Mouse (Mus musculus): Measurements from ENCODE around the gene Hrct1. TPM values are rescaled to one million over a fixed set of nuclear protein-coding genes. Genes with fewer than 3 reads are reported as not detected.

The Hrct1 gene
- polyA plus RNA-seq, 1 experiment from 2014 or later = not detected

GRCm38 (mm10) chr4:43709869-43710268 is 17.1 kb upstream of the Hrct1 start, which contains the start of gene Olfr71:
Gene Olfr71 (minus strand): TSS chr4:43710255.
- no peak for DNase-seq (ENCODE audit: low spot score)
- 82% methylated on average over 6 of the region's 6 CpGs for WGBS
- H3K4me3 ChIP-seq = no peak within 1 kb of the TSS
- H3K9me3 ChIP-seq (replicated peaks) = no peaks in the 10 kb centered on the region
- no peaks in the 10 kb centered on the region for H3K27me3 ChIP-seq (ENCODE audit: low read depth, poor library complexity, severe bottlenecking)
- H3K36me3 ChIP-seq = no peaks in the 10 kb centered on the region
- H3K4me1 ChIP-seq = peaks cover 6% of the 10 kb centered on the region
- no peak within 1 kb of the TSS for H3K27ac ChIP-seq (replicated peaks)

GRCm38 (mm10) chr4:43711821-43712220 is 15.2 kb upstream of the Hrct1 start:
- WGBS = 3% methylated on average over 2 of the region's 2 CpGs
- DNase-seq (ENCODE audit: low spot score) = peak; percentile 78
- H3K27ac ChIP-seq (replicated peaks) = no peak overlapping the region
- no peak overlapping the region for H3K4me3 ChIP-seq
- H3K27me3 ChIP-seq (ENCODE audit: low read depth, poor library complexity, severe bottlenecking) = no peaks in the 10 kb centered on the region
- peaks cover 6% of the 10 kb centered on the region for H3K4me1 ChIP-seq
- no peaks in the 10 kb centered on the region for H3K9me3 ChIP-seq (replicated peaks)
- H3K36me3 ChIP-seq = no peaks in the 10 kb centered on the region

DNA sequence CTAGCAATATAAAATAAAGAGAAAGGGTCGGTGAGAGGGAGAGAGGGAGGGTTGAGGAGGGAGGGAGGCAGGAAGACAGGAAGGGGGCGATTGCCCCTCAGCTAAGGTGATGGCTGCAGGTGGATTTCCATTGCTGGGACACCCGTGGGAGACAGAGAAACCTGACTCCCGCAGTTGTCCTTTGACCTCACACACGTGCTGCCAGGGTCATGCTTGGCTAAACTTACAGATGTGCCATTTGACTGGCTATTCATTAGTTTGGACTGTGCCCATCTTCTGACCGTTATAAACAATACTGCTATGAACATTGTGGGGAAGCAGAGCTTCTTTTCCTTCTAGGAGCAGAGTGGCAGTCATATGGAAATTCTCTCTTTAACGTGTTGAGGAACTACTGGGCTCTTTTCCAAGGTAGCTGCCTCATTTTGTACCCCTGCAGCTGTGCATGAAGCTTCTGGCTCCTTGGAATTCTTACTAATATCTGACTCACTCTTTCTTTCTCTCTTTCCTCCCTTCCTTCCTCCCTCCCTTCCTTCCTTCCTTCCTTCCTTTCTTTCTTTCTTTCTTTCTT is 13.3 kb upstream of the Hrct1 start:
- no peaks in the 10 kb centered on the region for H3K9me3 ChIP-seq (replicated peaks)
- no peaks in the 10 kb centered on the region for H3K36me3 ChIP-seq
- no peak overlapping the region for H3K4me3 ChIP-seq
- WGBS = 53% methylated on average over 7 of the region's 7 CpGs
- no peaks in the 10 kb centered on the region for H3K27me3 ChIP-seq (ENCODE audit: low read depth, poor library complexity, severe bottlenecking)
- H3K27ac ChIP-seq (replicated peaks) = no peak overlapping the region
- H3K4me1 ChIP-seq = no peaks in the 10 kb centered on the region
- DNase-seq (ENCODE audit: low spot score) = no peak

DNA sequence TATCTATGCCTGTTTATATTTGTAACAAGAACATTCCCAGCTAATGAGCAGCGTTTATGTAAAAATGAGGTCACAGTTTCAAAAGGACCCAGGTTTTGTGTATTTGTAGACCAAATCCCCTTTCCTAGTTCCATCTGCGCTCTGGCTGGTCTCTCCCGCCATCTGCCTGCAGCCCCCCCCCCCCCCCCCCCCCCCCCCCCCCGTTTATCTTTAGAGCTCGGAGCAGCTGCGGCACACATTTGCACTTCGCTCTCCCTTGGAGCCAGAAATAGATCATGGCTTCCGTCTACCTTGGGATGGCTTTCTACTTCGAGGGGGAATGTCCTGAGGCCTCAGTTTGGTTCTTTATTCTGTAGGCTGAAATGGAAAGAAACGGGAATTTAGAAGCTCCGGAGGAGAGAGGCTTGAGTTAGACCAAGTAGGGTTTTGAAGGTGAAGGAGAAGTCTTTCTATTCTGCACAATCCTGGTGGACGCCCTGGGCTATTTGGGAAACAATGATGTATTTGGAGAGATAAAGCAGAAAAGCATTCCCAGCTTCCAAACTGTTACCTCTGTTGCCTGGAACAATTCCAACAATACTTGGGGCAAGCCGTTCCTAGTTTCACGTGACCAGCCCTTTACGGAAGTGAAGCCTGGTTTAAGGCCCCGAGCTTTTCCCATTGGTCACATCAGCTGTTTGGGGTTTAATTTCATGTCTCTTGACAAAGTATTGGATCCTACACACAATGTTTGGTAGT is 6.3 kb upstream of the Hrct1 start:
- Histone ChIP-seq H3K4me3 (no peak overlapping the region), H3K9me3 (replicated peaks) (no peaks in the 10 kb centered on the region), H3K4me1 (no peaks in the 10 kb centered on the region), H3K27me3 (ENCODE audit: low read depth, poor library complexity, severe bottlenecking) (no peaks in the 10 kb centered on the region), H3K27ac (replicated peaks) (no peak overlapping the region), H3K36me3 (no peaks in the 10 kb centered on the region)
- WGBS = 75% methylated on average over 14 of the region's 16 CpGs
- DNase-seq (ENCODE audit: low spot score) = no peak

DNA sequence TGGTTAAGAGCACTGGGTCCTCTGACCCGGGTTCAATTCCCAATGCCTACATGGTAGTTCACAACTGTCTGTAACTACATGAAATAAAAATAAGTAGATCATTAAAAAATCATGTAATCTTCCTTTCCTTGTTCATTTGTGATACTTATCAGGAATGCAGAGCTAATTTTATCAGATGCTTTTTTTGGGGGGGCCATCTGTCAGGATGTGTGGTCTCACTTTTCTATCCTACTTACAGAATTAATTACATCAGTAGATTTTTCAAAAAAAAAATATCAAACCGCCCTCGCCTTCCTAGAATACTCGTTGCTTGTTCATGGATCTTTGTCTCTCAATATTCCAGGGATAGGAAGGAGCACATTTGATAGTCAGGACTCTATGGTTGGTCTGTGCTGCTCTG is 4.8 kb upstream of the Hrct1 start:
- Histone ChIP-seq H3K27me3 (ENCODE audit: low read depth, poor library complexity, severe bottlenecking) (no peaks in the 10 kb centered on the region), H3K9me3 (replicated peaks) (no peaks in the 10 kb centered on the region), H3K27ac (replicated peaks) (no peak overlapping the region), H3K4me3 (no peak overlapping the region), H3K4me1 (no peaks in the 10 kb centered on the region), H3K36me3 (no peaks in the 10 kb centered on the region)
- 90% methylated on average over 4 of the region's 4 CpGs for WGBS
- DNase-seq (ENCODE audit: low spot score) = no peak

GRCm38 (mm10) chr4:43724764-43725163 is 2.2 kb upstream of the Hrct1 start:
- 32% methylated on average over 1 of the region's 1 CpGs for WGBS
- Histone ChIP-seq H3K27me3 (ENCODE audit: low read depth, poor library complexity, severe bottlenecking) (no peaks in the 10 kb centered on the region), H3K36me3 (no peaks in the 10 kb centered on the region), H3K9me3 (replicated peaks) (no peaks in the 10 kb centered on the region), H3K4me3 (no peak overlapping the region), H3K27ac (replicated peaks) (no peak overlapping the region), H3K4me1 (no peaks in the 10 kb centered on the region)
- DNase-seq (ENCODE audit: low spot score) = no peak

DNA sequence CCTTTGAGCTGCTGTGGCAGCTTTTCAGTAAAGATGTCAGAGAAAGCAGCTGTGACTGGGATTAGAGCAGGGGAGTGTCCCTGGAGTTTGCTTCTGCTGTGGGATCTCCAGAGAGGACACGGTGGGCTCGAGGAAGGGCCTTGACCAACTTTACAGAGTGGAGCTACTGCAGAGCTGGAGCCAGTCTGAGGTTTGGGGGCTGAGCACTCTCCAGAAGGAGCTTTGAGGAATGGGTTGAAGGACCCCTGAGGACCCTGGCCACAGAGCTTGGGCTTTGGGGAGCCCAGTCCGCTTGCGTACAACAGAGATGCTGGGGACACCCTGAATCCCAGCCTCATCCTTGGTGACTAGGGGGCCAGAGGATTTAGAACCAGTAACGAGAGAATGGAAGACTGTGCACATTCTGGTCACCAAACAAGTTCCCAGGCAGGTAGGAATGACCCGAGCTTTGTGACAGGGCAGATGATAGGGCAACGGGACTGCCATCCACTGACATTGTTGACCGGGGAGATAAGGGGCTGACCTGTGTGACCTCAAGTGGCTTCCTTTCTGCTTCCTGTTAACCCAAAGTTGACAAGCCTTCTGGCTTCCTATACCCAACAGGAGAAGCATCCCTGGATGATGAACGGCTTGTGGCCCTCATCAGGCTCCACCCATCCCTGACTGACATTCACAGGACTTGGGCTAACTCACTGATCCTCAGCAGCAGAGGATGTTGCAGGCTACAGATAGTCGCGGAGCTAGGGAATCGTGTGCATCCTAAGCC is 577 bp upstream of the Hrct1 start:
- Histone ChIP-seq H3K27me3 (ENCODE audit: low read depth, poor library complexity, severe bottlenecking) (no peaks in the 10 kb centered on the region), H3K27ac (replicated peaks) (no peak overlapping the region), H3K9me3 (replicated peaks) (no peaks in the 10 kb centered on the region), H3K36me3 (no peaks in the 10 kb centered on the region), H3K4me1 (0 out of 2 replicates have a peak, but pooled peaks cover 3% of the 10 kb centered on the region), H3K4me3 (no peak overlapping the region)
- DNase-seq (ENCODE audit: low spot score) = no peak
- WGBS = 75% methylated on average over 12 of the region's 12 CpGs

- no peaks in the 10 kb centered on the region for H3K27me3 ChIP-seq (ENCODE audit: low read depth, poor library complexity, severe bottlenecking)
- no peak overlapping the region for H3K27ac ChIP-seq (replicated peaks)
- WGBS = 75% methylated on average over 7 of the region's 7 CpGs
These were observed 959 bp downstream of the Hrct1 start for GRCm38 (mm10) chr4:43727718-43728575.

DNA sequence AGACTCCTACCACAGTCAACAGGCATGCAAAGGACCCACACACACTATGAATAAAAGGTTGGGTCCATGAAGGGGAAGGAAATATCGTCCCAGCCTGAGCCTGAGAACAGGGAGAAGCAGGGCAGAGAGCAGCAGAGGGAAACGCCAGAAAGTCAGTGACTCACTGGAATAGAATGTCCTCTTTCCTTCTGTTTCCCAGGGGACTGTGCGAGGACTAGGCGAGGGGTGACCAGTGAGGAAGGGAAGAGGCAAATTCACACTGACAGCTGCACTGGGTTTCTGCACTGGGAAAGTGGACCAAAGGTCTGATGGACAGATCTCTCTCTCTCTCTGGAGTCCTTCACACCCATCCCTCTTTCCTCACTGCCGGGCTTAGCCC is 1.6 kb downstream of the Hrct1 start:
- DNase-seq (ENCODE audit: low spot score) = no peak
- Histone ChIP-seq H3K27ac (replicated peaks) (no peak overlapping the region), H3K36me3 (no peaks in the 10 kb centered on the region), H3K4me1 (0 out of 2 replicates have a peak, but pooled peaks cover 3% of the 10 kb centered on the region), H3K4me3 (no peak overlapping the region), H3K9me3 (replicated peaks) (no peaks in the 10 kb centered on the region), H3K27me3 (ENCODE audit: low read depth, poor library complexity, severe bottlenecking) (no peaks in the 10 kb centered on the region)
- 75% methylated on average over 5 of the region's 5 CpGs for WGBS

More at GRCm38 (mm10) chr4:43727718-43728575, 959 bp downstream of the Hrct1 start:
- Histone ChIP-seq H3K4me1 (0 out of 2 replicates have a peak, but pooled peaks cover 3% of the 10 kb centered on the region), H3K36me3 (no peaks in the 10 kb centered on the region), H3K9me3 (replicated peaks) (no peaks in the 10 kb centered on the region), H3K4me3 (no peak overlapping the region)
- DNase-seq (ENCODE audit: low spot score) = no peak

DNA sequence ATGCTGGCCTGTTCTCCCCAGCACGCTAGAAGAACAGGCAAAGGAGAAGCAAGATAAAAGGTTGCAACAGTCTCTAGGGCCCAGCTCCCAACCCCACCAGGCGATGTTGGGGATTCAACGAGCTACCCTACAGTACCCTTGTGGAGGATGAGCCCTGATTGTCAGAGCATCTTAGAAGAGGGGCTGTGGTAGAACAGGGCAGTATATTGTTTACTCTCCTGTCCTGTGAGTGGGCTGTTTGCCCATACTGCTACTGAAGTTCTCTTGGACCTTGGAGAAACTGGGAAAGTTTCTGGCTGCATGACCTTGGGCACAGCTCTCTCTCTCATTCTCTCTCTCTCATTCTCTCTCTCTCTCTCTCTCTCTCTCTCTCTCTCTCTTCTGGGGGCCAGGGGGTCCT is 2.1 kb downstream of the Hrct1 start:
- H3K9me3 ChIP-seq (replicated peaks) = no peaks in the 10 kb centered on the region
- DNase-seq (ENCODE audit: low spot score) = no peak
- H3K4me1 ChIP-seq = 0 out of 2 replicates have a peak, but pooled peaks cover 3% of the 10 kb centered on the region
- no peaks in the 10 kb centered on the region for H3K36me3 ChIP-seq
- no peak overlapping the region for H3K27ac ChIP-seq (replicated peaks)
- no peak overlapping the region for H3K4me3 ChIP-seq
- H3K27me3 ChIP-seq (ENCODE audit: low read depth, poor library complexity, severe bottlenecking) = no peaks in the 10 kb centered on the region
- 74% methylated on average over 3 of the region's 3 CpGs for WGBS

GRCm38 (mm10) chr4:43729794-43730550 is 3.0 kb downstream of the Hrct1 start, which contains the start of gene Spaar:
Gene Spaar (plus strand): TSS chr4:43730034.
- H3K27me3 ChIP-seq (ENCODE audit: low read depth, poor library complexity, severe bottlenecking) = no peaks in the 10 kb centered on the region
- H3K4me1 ChIP-seq = 0 out of 2 replicates have a peak, but pooled peaks cover 3% of the 10 kb centered on the region
- 77% methylated on average over 14 of the region's 14 CpGs for WGBS
- H3K36me3 ChIP-seq = no peaks in the 10 kb centered on the region
- H3K9me3 ChIP-seq (replicated peaks) = no peaks in the 10 kb centered on the region
- H3K4me3 ChIP-seq = no peak within 1 kb of the TSS
- no peak for DNase-seq (ENCODE audit: low spot score)
- H3K27ac ChIP-seq (replicated peaks) = no peak within 1 kb of the TSS
